Mouse (Mus musculus) adrenal gland, adult (tissue): ENCODE measurements at regions not wholly inside any gene's neighbourhood (a gene's known extent, or its start where the extent isn't known, plus 50 kb on each side); places are given as distances from the start of the nearest gene placed in this dataset.

ENCODE experiments used
- DNase-seq, 2 experiments: peaks; one replicate each; pipeline ENCODE4 v3.0.0; 2022 to 2023; ENCODE audit warnings: low spot score in 1 of 2; ENCODE audit not compliant: inconsistent age in 2 of 2

DNA sequence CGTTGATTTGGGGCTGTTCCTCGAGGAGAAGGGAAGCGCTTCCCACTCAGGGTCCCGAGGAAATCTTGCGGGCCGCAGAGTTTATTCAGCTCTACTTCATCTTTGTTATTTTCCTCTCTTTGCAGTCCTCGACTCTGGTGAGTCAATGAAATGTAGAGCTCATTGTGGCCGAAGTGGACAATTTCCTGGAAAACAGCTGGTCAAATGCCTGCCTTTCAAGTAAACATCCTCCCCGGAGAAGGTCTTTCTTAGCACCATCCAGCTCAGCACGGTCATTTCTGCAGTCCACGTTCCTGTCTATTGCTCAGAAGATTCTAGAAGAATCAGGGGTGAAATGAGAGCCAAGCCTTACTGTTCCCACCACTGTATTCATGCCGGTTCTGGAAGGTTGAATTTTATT is 133.0 kb downstream of the Bcas1 start:
- no peak for DNase-seq

DNA sequence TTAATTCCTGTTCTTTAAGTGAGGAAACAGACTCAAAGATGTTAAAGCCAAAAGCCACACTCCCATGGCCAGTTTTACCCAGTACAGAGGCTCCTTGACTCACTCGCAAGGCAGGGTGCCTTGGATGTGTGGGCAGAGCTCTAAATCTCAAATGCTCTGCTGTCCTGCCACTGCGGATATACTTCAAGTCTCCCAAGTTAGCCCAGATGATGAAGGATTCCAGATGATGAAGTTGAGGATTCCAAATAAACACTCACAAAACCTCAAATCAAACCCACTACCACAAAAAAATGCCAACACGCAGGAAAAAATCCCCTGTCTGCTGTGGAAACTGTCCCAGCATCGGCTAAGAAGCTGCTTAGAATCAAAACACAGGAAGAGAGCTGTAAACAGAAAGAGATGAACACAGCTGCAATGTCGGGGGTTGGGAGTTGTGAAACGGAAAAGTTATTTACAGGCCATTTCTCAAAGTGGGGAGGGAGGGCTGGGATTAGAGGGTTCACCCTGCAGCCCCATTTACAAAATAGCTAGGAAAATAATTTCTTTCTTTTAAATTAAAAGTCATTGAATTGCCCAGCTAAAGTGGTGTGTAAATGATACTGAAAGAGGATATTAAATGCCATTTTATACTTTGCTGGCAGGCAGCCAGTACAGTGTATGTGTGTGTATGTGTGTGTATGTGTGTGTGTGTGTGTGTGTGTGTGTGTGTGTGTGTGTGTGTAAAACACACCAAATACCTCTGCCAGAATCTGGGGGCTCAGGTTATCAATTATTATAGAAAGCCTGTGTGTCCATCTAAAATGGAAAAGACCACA is 135.6 kb downstream of the Bcas1 start:
- DNase-seq = no peak

- DNase-seq = no peak
These were observed 138.2 kb downstream of the Bcas1 start for GRCm38 (mm10) chr2:170289378-170289960.

GRCm38 (mm10) chr2:170288787-170289186 is 138.9 kb downstream of the Bcas1 start:
- no peak for DNase-seq

GRCm38 (mm10) chr2:170288196-170288595 is 139.4 kb downstream of the Bcas1 start:
- DNase-seq = no peak

DNA sequence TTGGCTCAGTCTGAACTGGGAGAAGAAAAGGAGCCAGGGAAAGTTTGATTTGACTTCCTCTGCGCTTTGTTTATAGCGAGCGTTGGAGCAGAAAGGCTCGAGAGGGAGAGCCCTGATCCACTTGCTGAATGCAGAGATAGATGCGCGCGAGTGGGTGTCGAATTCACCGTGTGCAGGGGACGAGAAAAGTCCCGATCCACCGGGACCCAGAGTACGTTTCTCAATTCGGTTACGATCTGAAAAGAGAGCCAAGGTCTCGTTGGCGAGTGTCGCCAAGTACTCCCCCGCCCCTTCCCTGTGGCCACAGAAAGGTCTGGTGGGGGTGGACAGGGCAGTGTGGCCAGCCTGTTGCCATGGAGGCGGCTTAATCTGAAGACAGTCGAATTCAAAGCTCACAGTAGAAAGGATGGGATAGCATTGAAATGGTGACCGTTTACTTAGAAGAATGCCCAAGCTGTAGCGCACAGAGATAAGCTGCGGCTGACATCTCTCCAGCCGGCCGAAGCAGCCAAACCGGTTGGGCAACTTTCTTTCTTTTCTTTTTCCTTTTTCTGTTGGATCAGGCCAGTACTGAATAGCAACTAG is 139.5 kb upstream of the Zfp217 start:
- peak; percentile 49 to 89 for DNase-seq

DNA sequence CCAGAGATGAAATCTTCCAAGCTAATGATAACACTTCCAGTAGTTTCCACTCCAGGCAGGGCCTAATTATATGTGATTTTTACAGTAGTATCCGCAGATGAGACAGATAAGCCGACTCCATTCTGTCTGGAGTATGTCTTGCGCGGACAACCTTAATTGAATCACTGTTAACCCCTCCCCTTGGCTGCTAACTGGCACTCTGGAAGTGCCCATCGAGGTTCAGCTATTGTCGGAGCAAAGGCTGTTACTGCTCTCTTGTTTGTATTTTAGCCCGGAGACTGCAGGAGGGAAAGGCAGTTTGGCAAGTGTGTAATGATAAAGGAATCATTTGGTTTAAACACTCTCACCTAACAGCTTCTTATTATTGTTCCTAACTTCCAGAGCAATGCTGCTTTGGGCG is 138.9 kb upstream of the Zfp217 start:
- DNase-seq = peak in 1 of 2 experiments; percentile 49

GRCm38 (mm10) chr2:170282463-170282862 is 134.6 kb upstream of the Zfp217 start:
- no peak for DNase-seq

- DNase-seq = no peak
These were observed 133.6 kb upstream of the Zfp217 start for GRCm38 (mm10) chr2:170281311-170282008.

GRCm38 (mm10) chr2:170280733-170281132 is 132.8 kb upstream of the Zfp217 start:
- no peak for DNase-seq

- DNase-seq = no peak
These were observed 130.0 kb upstream of the Zfp217 start for GRCm38 (mm10) chr2:170277896-170278295.

DNA sequence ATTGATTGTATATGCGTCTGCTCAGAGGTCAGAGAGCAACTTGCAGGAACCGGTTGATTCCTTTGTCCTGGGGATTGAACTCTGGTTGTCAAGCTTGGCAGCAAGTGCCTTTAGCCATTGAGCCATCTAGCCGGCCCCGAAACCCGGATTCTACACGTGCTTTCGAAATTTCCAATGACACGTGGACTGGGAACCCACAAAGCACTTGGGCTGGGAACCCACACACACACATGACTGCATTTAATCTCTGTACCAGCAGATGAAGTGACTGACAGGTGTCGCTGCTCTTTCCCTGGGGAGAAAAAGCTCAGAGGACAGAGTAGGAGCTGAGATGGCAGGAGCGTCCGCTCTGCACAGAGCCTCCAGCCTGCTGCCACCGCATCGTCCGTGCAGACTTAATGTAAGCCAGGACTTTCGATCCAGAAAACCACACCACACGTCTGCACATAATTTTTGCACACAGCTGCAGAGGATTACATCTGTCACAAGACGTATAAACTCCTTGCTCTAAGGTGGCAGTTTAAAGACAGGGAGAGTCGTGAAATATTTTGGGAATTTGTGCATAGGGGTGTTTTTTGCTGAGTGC is 129.4 kb upstream of the Zfp217 start:
- DNase-seq = no peak

DNA sequence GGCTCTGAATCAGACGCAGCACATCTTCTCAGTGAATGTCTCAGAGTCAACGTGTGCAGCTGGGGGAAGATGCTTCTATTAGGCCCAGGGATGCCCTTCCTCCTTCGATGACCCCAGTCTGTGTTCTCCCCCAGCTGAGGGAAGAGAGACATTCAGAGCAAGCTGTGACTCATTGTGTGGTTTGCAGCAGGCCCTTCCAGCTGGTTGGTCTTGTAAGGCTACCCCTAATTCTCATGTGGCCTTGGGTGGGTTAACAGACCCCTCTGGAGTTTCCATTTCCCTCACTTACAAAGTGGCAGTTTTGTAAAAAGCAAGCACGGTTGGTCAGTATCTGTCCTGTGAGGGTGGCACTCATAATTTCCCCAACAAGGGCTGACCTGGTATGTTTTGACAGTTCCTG is 127.8 kb upstream of the Zfp217 start:
- DNase-seq = no peak

GRCm38 (mm10) chr2:170269926-170270577 is 122.1 kb upstream of the Zfp217 start:
- DNase-seq = no peak

GRCm38 (mm10) chr2:170268080-170268479 is 120.2 kb upstream of the Zfp217 start:
- no peak for DNase-seq

- DNase-seq = peak in 1 of 2 experiments; percentile 62
These were observed 119.2 kb upstream of the Zfp217 start for GRCm38 (mm10) chr2:170267152-170267551.

- DNase-seq = peak in 1 of 2 experiments; percentile 52
These were observed 118.7 kb upstream of the Zfp217 start for GRCm38 (mm10) chr2:170266407-170267101.

GRCm38 (mm10) chr2:170263594-170263993 is 115.7 kb upstream of the Zfp217 start:
- no peak for DNase-seq

GRCm38 (mm10) chr2:170261191-170261590 is 113.3 kb upstream of the Zfp217 start:
- no peak for DNase-seq
